Mouse (Mus musculus) MEL (cell line): ENCODE data around the gene Ddx19b. TPM values are rescaled to one million over a fixed set of nuclear protein-coding genes. Genes with fewer than 3 reads are reported as not detected.

Experiments used
- DNase-seq: peaks from one replicate; pipeline ENCODE4 v3.0.0; 2011; ENCODE audit warnings: low read depth, low spot score
- H3K27ac ChIP-seq: 2 replicates; pipeline ENCODE4 v1.5.1; 2012; ENCODE audit warnings: low read depth, mild to moderate bottlenecking, control low read depth, low read length, moderate library complexity; ENCODE audit not compliant: control insufficient read depth
- H3K27me3 ChIP-seq, 2 experiments: fragments of 150-350 bp in 1 of 2; sonication (generic) in 1 of 2; 2 replicates each; pipeline ENCODE4 v1.6.1; 2012; ENCODE audit warnings: low read length in 2 of 2, mild to moderate bottlenecking in 2 of 2, improper control_type of control experiment in 1 of 2, moderate library complexity in 1 of 2; ENCODE audit not compliant: insufficient read depth in 2 of 2, control insufficient read depth in 1 of 2
- H3K36me3 ChIP-seq, 2 experiments: 2 replicates each; pipeline ENCODE4 v1.6.1; 2012 to 2014; ENCODE audit warnings: low read length in 2 of 2, improper control_type of control experiment in 1 of 2, inconsistent platforms in 1 of 2, mild to moderate bottlenecking in 1 of 2; ENCODE audit not compliant: insufficient read depth in 2 of 2, control insufficient read depth in 1 of 2
- H3K4me1 ChIP-seq, 2 experiments: fragments of 150-350 bp in 1 of 2; sonication (generic) in 1 of 2; 2 replicates each; pipeline ENCODE4 v1.6.1; 2012; ENCODE audit warnings: low read length in 2 of 2, improper control_type of control experiment in 1 of 2, mild to moderate bottlenecking in 1 of 2; ENCODE audit not compliant: insufficient read depth in 2 of 2, control insufficient read depth in 1 of 2
- H3K4me3 ChIP-seq, 2 experiments: fragments of 150-350 bp in 1 of 2; sonication (generic) in 1 of 2; 2 replicates each; pipeline ENCODE4 v1.5.1; 2012; ENCODE audit warnings: low read depth in 2 of 2, low read length in 2 of 2, mild to moderate bottlenecking in 2 of 2, moderate library complexity in 2 of 2, control low read depth in 1 of 2, improper control_type of control experiment in 1 of 2; ENCODE audit not compliant: control insufficient read depth in 1 of 2, insufficient read depth in 1 of 2
- H3K79me2 ChIP-seq: 2 replicates; pipeline ENCODE4 v1.6.1; 2012; ENCODE audit warnings: mild to moderate bottlenecking, low read length, moderate library complexity; ENCODE audit not compliant: control insufficient read depth, poor library complexity, insufficient read depth
- H3K9ac ChIP-seq: 2 replicates; pipeline ENCODE4 v1.6.1; 2012; ENCODE audit warnings: low read depth, mild to moderate bottlenecking, control low read depth, low read length, moderate library complexity; ENCODE audit not compliant: control insufficient read depth, poor library complexity, severe bottlenecking
- H3K9me3 ChIP-seq: fragments of 150-350 bp; sonication (generic); replicated peaks from 2 replicates; pipeline ENCODE4 v1.6.1; 2012; ENCODE audit warnings: mild to moderate bottlenecking, low read length, improper control_type of control experiment, moderate library complexity; ENCODE audit not compliant: insufficient read depth
- CHD2 ChIP-seq: IDR thresholded peaks from 2 replicates; pipeline ENCODE4 v1.6.1; 2011; ENCODE audit warnings: low read length, improper control_type of control experiment
- ELF1 ChIP-seq: IDR thresholded peaks from 2 replicates; pipeline ENCODE4 v1.6.1; 2014; ENCODE audit warnings: low read depth, mild to moderate bottlenecking, inconsistent platforms, low read length, improper control_type of control experiment, moderate library complexity
- EP300 ChIP-seq, 2 experiments: IDR thresholded peaks; 2 replicates each; pipeline ENCODE4 v1.6.1; 2011; ENCODE audit warnings: improper control_type of control experiment in 2 of 2, low read length in 2 of 2, low read depth in 1 of 2, mild to moderate bottlenecking in 1 of 2
- GABPA ChIP-seq: IDR thresholded peaks from 2 replicates; pipeline ENCODE4 v1.6.1; 2012; ENCODE audit warnings: low read depth, mild to moderate bottlenecking, inconsistent platforms, low read length, improper control_type of control experiment, moderate library complexity
- GATA1 ChIP-seq: IDR thresholded peaks from 2 replicates; pipeline ENCODE4 v1.6.1; 2011; ENCODE audit warnings: low read depth, low read length, improper control_type of control experiment
- KAT2A ChIP-seq: conservative IDR thresholded peaks from 2 replicates; pipeline ENCODE4 v1.6.1; 2012; ENCODE audit warnings: low read depth, low read length, improper control_type of control experiment, inconsistent platforms
- MAFK ChIP-seq: IDR thresholded peaks from 2 replicates; pipeline ENCODE4 v1.6.1; 2011; ENCODE audit warnings: low read depth, mild to moderate bottlenecking, low read length, improper control_type of control experiment, borderline replicate concordance
- MAX ChIP-seq: IDR thresholded peaks from 2 replicates; pipeline ENCODE4 v1.6.1; 2011; ENCODE audit warnings: low read length, improper control_type of control experiment
- MAZ ChIP-seq: IDR thresholded peaks from 2 replicates; pipeline ENCODE4 v1.6.1; 2012; ENCODE audit warnings: low read depth, mild to moderate bottlenecking, inconsistent platforms, low read length, improper control_type of control experiment
- MXI1 ChIP-seq: IDR thresholded peaks from 2 replicates; pipeline ENCODE4 v1.6.1; 2011; ENCODE audit warnings: mild to moderate bottlenecking, low read depth, low read length, improper control_type of control experiment
- NELFE ChIP-seq: IDR thresholded peaks from 2 replicates; pipeline ENCODE4 v1.6.1; 2011; ENCODE audit warnings: low read depth, low read length, improper control_type of control experiment
- NRF1 ChIP-seq: IDR thresholded peaks from 2 replicates; pipeline ENCODE4 v1.6.1; 2014; ENCODE audit warnings: low read depth, mild to moderate bottlenecking, inconsistent platforms, low read length, improper control_type of control experiment, moderate library complexity; ENCODE audit not compliant: poor library complexity, insufficient read depth, severe bottlenecking
- POLR2AphosphoS5 ChIP-seq: IDR thresholded peaks from 2 replicates; pipeline ENCODE4 v1.6.1; 2012; ENCODE audit warnings: low read depth, borderline replicate concordance, mild to moderate bottlenecking, inconsistent platforms, low read length, moderate library complexity, mixed read lengths
- RCOR1 ChIP-seq: IDR thresholded peaks from 2 replicates; pipeline ENCODE4 v1.6.1; 2012; ENCODE audit warnings: low read depth, mild to moderate bottlenecking, inconsistent platforms, low read length, improper control_type of control experiment
- SIN3A ChIP-seq: IDR thresholded peaks from 2 replicates; pipeline ENCODE4 v1.6.1; 2012; ENCODE audit warnings: low read length, improper control_type of control experiment, inconsistent platforms
- SMC3 ChIP-seq: IDR thresholded peaks from 2 replicates; pipeline ENCODE4 v1.6.1; 2011; ENCODE audit warnings: low read depth, low read length, improper control_type of control experiment
- TAL1 ChIP-seq: IDR thresholded peaks from 2 replicates; pipeline ENCODE4 v1.6.1; 2012; ENCODE audit warnings: mild to moderate bottlenecking, inconsistent platforms, low read length, moderate library complexity, mixed read lengths
- TBP ChIP-seq: IDR thresholded peaks from 2 replicates; pipeline ENCODE4 v1.8.0; 2011; ENCODE audit warnings: low read depth, low read length, improper control_type of control experiment
- TCF12 ChIP-seq: IDR thresholded peaks from 2 replicates; pipeline ENCODE4 v1.6.1; 2014; ENCODE audit warnings: low read depth, mild to moderate bottlenecking, inconsistent platforms, low read length, improper control_type of control experiment, moderate library complexity
- USF2 ChIP-seq, 2 experiments: IDR thresholded peaks; 2 replicates each; pipeline ENCODE4 v1.6.1; 2011 to 2012; ENCODE audit warnings: improper control_type of control experiment in 2 of 2, low read length in 2 of 2, borderline replicate concordance in 1 of 2, inconsistent platforms in 1 of 2, low read depth in 1 of 2, mild to moderate bottlenecking in 1 of 2; ENCODE audit not compliant: insufficient read depth in 1 of 2
- ZC3H11A ChIP-seq: IDR thresholded peaks from 2 replicates; pipeline ENCODE4 v1.6.1; 2012; ENCODE audit warnings: low read depth, mild to moderate bottlenecking, inconsistent platforms, low read length, improper control_type of control experiment
- ZMIZ1 ChIP-seq: IDR thresholded peaks from 2 replicates; pipeline ENCODE4 v1.6.1; 2012; ENCODE audit warnings: low read depth, mild to moderate bottlenecking, inconsistent platforms, low read length, improper control_type of control experiment, moderate library complexity
- ZNF384 ChIP-seq: IDR thresholded peaks from 2 replicates; pipeline ENCODE4 v1.6.1; 2012; ENCODE audit warnings: low read depth, mild to moderate bottlenecking, inconsistent platforms, low read length, improper control_type of control experiment
- polyA plus RNA-seq, 2 experiments: library from polyadenylated mRNA; stranded (reverse) in 1 of 2; unstranded in 1 of 2; fragments of >175 nt in 1 of 2; fragments of >200 nt in 1 of 2; gene quantifications; 2 replicates each; pipeline versions ENCODE4 v1.2.1 to v1.2.4; 2012; ENCODE audit warnings: low replicate concordance in 2 of 2, low read depth in 1 of 2; ENCODE audit not compliant: insufficient read length in 2 of 2, insufficient read depth in 1 of 2, missing spikeins in 1 of 2
- total RNA-seq: library from RNA; depleted of rRNA; stranded (reverse); fragments of 300-350 nt; gene quantifications from 2 replicates; pipeline ENCODE4 v1.2.3, GENCODE M21; 2012

Ddx19b gene
- total and polyA plus RNA-seq, 3 experiments, result 18.1 to 112 (median 18.6) TPM

- Histone ChIP-seq H3K79me2 (no peaks in the 10 kb centered on the region), H3K9ac (no peak overlapping the region), H3K9me3 (no peaks in the 10 kb centered on the region), H3K27me3 (no peaks in the 10 kb centered on the region), H3K4me1 (peaks cover 4 to 18% of the 10 kb centered on the region in 2 experiments), H3K4me3 (no peak overlapping the region), H3K36me3 (peaks cover 0 to 15% of the 10 kb centered on the region in 2 experiments; a peak in 2 of 4 replicates), H3K27ac (no peak overlapping the region)
- TF ChIP-seq ZNF384, result no peak
- TF ChIP-seq USF2 (IDR thresholded peaks at IDR 0.05; ENCODE audit: borderline replicate concordance in 1 of 2, insufficient read depth in 1 of 2, low read depth in 1 of 2, low read length in 2 of 2), result no peak
- no peak for TF ChIP-seq SIN3A
- no peak for TF ChIP-seq RCOR1
- TF ChIP-seq MAZ, result no peak
- no peak for DNase-seq
Observed at GRCm38 (mm10) chr8:110964666-110965065, 66.9 kb downstream of the Ddx19b start.

DNA sequence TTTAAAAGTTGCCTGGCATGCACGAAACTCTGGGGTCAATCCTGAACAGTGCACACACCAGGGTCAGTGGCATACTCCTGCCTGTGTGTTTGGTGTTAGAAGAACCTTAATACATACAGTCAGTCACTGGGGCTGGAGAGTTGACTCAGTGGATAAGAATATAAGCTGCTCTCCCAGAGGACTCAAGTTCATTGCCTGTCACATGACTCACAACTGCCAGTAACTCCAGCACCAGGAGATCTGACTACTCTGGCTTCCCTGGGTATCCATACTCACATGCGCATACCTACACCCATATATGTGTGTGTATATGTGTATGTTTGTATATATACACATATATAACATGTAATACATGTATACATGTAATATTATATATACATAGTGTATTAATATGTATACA is 68.5 kb downstream of the Ddx19b start:
- TF ChIP-seq POLR2AphosphoS5 (no peak), MAFK (no peak), TCF12 (no peak), CHD2 (no peak), GABPA (no peak), ZMIZ1 (no peak), KAT2A (no peak), EP300 (IDR thresholded peaks at IDR 0.05; ENCODE audit: low read depth in 1 of 2, low read length in 2 of 2) (no peak), NRF1 (no peak)
- TF ChIP-seq, all 39 proteins: peak for 0

GRCm38 (mm10) chr8:110959906-110960305 is 71.6 kb downstream of the Ddx19b start:
- Histone ChIP-seq H3K9ac (no peak overlapping the region), H3K79me2 (no peaks in the 10 kb centered on the region), H3K4me1 (peaks cover under 1 to 4% of the 10 kb centered on the region in 2 experiments; a peak in 2 of 4 replicates), H3K27me3 (no peaks in the 10 kb centered on the region), H3K4me3 (no peak overlapping the region), H3K9me3 (no peaks in the 10 kb centered on the region), H3K27ac (no peak overlapping the region), H3K36me3 (peaks cover 0 to 4% of the 10 kb centered on the region in 2 experiments; a peak in 2 of 4 replicates)
- no peak for DNase-seq
- no peak for TF ChIP-seq GABPA
- no peak for TF ChIP-seq ZC3H11A
- TF ChIP-seq MAX, result no peak
- no peak for TF ChIP-seq TBP
- TF ChIP-seq MAZ, result no peak
- no peak for TF ChIP-seq NRF1
- TF ChIP-seq ZMIZ1, result no peak
- no peak for TF ChIP-seq USF2 (IDR thresholded peaks at IDR 0.05; ENCODE audit: borderline replicate concordance in 1 of 2, insufficient read depth in 1 of 2, low read depth in 1 of 2, low read length in 2 of 2)
- TF ChIP-seq CHD2, result no peak
- TF ChIP-seq GATA1, result no peak
- no peak for TF ChIP-seq TCF12
- no peak for TF ChIP-seq ELF1
- TF ChIP-seq TAL1, result no peak
- no peak for TF ChIP-seq SMC3
- no peak for TF ChIP-seq MXI1
- no peak for TF ChIP-seq NELFE

More for the DNA sequence above, 68.5 kb downstream of the Ddx19b start:
- no peak overlapping the region for H3K9ac ChIP-seq
- DNase-seq, result no peak
- H3K27me3 ChIP-seq, result no peaks in the 10 kb centered on the region
- peaks cover 4 to 18% of the 10 kb centered on the region in 2 experiments for H3K4me1 ChIP-seq
- no peaks in the 10 kb centered on the region for H3K79me2 ChIP-seq
- H3K9me3 ChIP-seq, result no peaks in the 10 kb centered on the region
- H3K36me3 ChIP-seq, result peaks cover 0 to 15% of the 10 kb centered on the region in 2 experiments; a peak in 2 of 4 replicates
- H3K4me3 ChIP-seq, result no peak overlapping the region
- no peak overlapping the region for H3K27ac ChIP-seq
